Mouse (Mus musculus) forebrain, embryonic 14.5 days (tissue): ENCODE results near the gene Hc. TPM values are rescaled to one million over a fixed set of nuclear protein-coding genes. Genes with fewer than 3 reads are reported as not detected.

ENCODE experiments used
- ATAC-seq: fragments of 200-750 bp; cut with Nextera tagmentation; 2 replicates; pipeline ENCODE4 v1.8.0; 2017; ENCODE audit warnings: mild to moderate bottlenecking, moderate library complexity
- DNase-seq: peaks from one replicate; pipeline ENCODE4 v3.0.0-alpha.2; 2015; ENCODE audit warnings: low spot score
- H3K27ac ChIP-seq: fragments of 300-500 bp; sonication (generic); 2 replicates; pipeline ENCODE4 v1.5.1; 2014; ENCODE audit warnings: low read depth, mild to moderate bottlenecking, control low read depth, low read length, moderate library complexity
- H3K27me3 ChIP-seq: fragments of 300-500 bp; sonication (generic); replicated peaks from 2 replicates; pipeline ENCODE4 v1.6.1; 2014; ENCODE audit warnings: low read length, control low read depth, mixed read lengths; ENCODE audit not compliant: control insufficient read depth, insufficient read depth
- H3K36me3 ChIP-seq: fragments of 300-500 bp; sonication (generic); 2 replicates; pipeline ENCODE4 v1.6.1; 2014; ENCODE audit warnings: low read length, control low read depth; ENCODE audit not compliant: control insufficient read depth, insufficient read depth
- H3K4me1 ChIP-seq: fragments of 300-500 bp; sonication (generic); 2 replicates; pipeline ENCODE4 v1.6.1; 2014; ENCODE audit warnings: antibody characterized with exemption, low read length, control low read depth; ENCODE audit not compliant: control insufficient read depth, insufficient read depth
- H3K4me2 ChIP-seq: fragments of 300-500 bp; sonication (generic); 2 replicates; pipeline ENCODE4 v1.6.1; 2014; ENCODE audit warnings: mild to moderate bottlenecking, control low read depth, low read length
- H3K4me3 ChIP-seq: fragments of 300-500 bp; sonication (generic); 2 replicates; pipeline ENCODE4 v1.5.1; 2014; ENCODE audit warnings: low read depth, low read length, control low read depth
- H3K9ac ChIP-seq: fragments of 300-500 bp; sonication (generic); 2 replicates; pipeline ENCODE4 v1.6.1; 2014; ENCODE audit warnings: mild to moderate bottlenecking, low read length, control low read depth, moderate library complexity
- H3K9me3 ChIP-seq: fragments of 300-500 bp; sonication (generic); replicated peaks from 2 replicates; pipeline ENCODE4 v1.6.1; 2016; ENCODE audit warnings: low read length, control low read depth, mixed read lengths; ENCODE audit not compliant: control insufficient read depth
- WGBS: fragments of 180-500 bp; shearing (Covaris S2); extraction: QIAGEN DNeasy Blood & Tissue Kit; methylation state at CpG from one replicate; pipeline ENCODE4 v1.1.7; 2014; 5-methylcytosine and 5-hydroxymethylcytosine counted together
- polyA plus RNA-seq: library from polyadenylated mRNA; unstranded; fragments of >200 nt; fragmentation: Nextera tagmentation; extraction: Ambion mirVana; gene quantifications from 2 replicates; pipeline ENCODE4 v1.2.1, GENCODE M21; 2014

The Hc gene
- polyA plus RNA-seq, 1 experiment from 2014 or later: 0.69 TPM

DNA sequence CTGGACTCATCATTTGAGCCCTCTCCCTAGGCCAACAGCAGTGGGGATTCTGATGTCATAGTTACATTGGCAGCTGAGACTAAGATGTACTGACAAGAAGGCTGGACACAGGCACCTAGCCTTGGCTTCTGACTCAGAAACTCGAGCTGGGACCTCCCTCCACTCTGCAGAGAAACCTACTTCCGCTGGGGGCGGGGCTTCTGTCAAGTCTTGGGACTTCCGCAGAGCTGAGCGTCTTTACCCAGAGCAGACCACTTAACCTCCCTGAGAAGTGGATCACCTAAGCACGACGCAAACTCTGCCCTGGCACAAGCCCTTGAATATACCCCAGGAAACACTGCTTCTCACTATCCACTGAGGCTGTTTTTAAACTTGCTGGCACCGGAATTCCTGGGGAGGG lies 116.5 kb downstream of the Hc start:
- Histone ChIP-seq H3K27ac (no peak overlapping the region), H3K9ac (no peak overlapping the region), H3K4me1 (no peaks in the 10 kb centered on the region), H3K4me3 (no peak overlapping the region), H3K36me3 (no peaks in the 10 kb centered on the region), H3K27me3 (no peaks in the 10 kb centered on the region), H3K9me3 (no peaks in the 10 kb centered on the region), H3K4me2 (no peak overlapping the region)
- ATAC-seq (no peak), DNase-seq (no peak)
- WGBS: 29% methylated on average over 8 of the region's 8 CpGs

DNA sequence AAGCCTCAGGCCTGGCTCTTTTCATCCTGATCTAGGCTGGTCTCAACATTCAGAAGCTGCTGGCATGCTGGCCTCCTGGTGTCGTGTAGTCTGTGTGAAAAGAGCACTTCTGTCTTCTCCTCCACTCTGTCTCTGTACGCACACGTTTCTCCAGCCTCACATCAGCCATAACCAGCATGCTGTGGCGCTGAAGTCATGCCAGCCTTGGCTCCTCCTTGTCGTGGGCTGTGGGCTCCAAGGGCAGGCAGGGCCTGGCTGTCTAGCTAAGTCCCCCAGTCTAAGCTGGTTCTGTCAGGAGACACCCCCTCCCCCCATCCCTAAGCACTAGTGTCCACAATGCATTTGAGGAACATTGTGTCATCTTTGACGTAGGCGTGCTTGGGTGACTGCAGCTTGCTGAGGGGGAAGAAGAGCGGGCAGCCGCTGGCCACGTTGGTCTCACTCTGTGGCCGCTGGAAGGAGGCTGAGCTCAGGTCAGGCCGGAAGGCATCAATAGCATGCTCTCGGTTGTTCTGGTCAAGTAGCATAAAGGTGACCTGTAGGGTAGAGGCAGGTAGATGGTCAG lies 117.6 kb downstream of the Hc start:
- no peak for ATAC-seq
- Histone ChIP-seq H3K27me3 (no peaks in the 10 kb centered on the region), H3K27ac (no peak overlapping the region), H3K9ac (no peak overlapping the region), H3K36me3 (no peaks in the 10 kb centered on the region), H3K4me3 (no peak overlapping the region), H3K9me3 (no peaks in the 10 kb centered on the region), H3K4me2 (no peak overlapping the region), H3K4me1 (no peaks in the 10 kb centered on the region)
- WGBS: 80% methylated on average over 13 of the region's 13 CpGs
- DNase-seq: no peak

DNA sequence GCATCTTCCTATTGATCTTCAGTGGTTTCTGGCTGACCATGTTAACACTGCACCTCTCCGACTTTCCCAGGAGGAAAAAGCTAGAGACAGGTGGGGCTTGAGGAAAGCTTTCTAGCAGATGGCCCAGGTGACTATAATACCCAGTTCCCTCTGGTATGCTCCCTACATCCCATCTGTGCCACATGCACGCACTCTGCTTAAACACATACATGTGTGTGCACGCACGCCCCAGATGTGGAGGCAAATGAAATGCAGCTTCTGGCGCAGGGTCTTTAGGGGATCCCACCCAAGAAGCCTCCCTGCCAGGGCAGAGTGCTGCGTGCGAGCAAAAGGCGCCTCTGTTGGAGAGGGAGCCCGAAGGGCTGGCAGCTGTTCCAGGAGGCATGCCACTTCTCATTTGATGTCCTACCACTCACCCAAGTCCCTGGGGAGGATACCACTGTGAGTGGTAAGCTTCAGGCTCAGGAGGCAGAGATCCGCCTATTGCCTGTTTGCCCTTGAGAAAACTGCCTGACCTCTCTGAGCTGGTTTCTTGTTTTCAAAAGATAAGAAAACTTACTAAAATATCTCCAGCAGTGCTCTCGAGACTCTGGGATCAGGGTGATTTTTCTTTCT lies 120.1 kb downstream of the Hc start:
- Histone ChIP-seq H3K27ac (no peak overlapping the region), H3K4me1 (no peaks in the 10 kb centered on the region), H3K36me3 (no peaks in the 10 kb centered on the region), H3K4me3 (no peak overlapping the region), H3K4me2 (no peak overlapping the region), H3K27me3 (no peaks in the 10 kb centered on the region), H3K9me3 (no peaks in the 10 kb centered on the region), H3K9ac (no peak overlapping the region)
- WGBS: 83% methylated on average over 11 of the region's 11 CpGs
- DNase-seq: no peak
- no peak for ATAC-seq

DNA sequence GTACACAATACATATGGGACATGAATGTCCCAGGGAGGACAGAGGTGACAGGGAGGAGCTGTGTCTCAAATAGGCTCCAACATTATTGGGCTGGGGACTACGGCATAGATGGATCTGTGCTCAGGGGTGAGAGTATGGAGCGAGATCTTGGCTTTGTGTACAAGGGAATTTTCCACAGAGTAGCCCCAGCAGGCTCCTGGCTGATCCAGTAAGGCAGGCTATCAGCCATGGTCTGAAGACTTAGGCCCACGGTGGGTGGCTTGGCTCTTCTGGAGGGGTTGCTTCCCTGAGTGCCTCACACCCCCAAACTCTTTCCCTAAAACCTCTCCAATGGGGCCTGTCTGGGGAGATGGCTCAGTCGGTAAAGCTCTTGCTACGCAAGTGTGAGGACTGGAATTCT lies 121.0 kb downstream of the Hc start:
- Histone ChIP-seq H3K4me2 (no peak overlapping the region), H3K27ac (no peak overlapping the region), H3K9me3 (no peaks in the 10 kb centered on the region), H3K4me3 (no peak overlapping the region), H3K27me3 (no peaks in the 10 kb centered on the region), H3K9ac (no peak overlapping the region), H3K36me3 (no peaks in the 10 kb centered on the region), H3K4me1 (no peaks in the 10 kb centered on the region)
- ATAC-seq (no peak), DNase-seq (no peak)
- 72% methylated on average over 5 of the region's 5 CpGs for whole genome bisulfite sequencing

DNA sequence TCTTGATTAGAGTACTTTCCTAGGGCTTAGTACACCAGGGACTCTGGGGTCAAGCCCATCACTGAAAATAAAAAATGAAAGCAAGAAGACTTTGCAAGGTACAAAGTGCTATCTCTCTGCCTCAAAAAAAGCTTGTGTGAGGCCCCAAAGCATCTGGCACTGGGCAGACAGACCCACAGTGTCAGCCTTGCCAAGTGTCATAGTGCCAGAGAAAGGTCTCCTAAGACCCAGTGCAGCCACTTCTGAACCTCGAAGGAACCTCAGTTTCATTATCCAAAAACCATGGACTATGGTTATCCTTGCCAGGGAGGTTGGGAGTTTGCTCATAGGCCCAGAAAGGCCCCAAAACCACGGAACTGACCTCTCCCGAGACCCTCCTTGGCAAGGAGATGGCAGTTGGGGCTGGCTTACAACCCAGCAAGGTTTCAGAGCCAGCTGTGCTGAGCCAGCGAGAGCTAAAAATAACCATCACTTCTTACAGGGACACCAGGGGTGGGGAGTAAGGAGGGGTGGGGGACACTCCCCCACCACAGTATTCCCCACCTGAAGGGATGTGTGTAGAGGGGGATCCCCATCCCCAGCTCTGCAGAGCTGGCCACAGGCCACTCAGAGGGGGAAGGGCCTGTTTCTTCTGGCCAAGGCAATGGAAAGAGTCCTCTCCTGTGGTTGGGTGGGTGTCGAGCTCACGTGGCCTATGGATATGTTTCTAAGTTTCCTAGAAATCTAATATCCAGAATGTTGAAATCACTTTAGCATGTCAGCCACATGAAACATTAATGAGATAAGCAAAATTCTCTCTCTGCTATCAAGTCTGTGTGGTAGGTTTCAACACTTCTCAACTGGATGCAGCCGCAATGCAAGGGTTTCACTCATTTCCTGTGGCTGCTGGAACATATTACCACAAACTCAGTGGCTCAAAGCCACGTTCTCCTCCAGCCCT lies 122.7 kb downstream of the Hc start:
- Histone ChIP-seq H3K9ac (no peak overlapping the region), H3K4me2 (no peak overlapping the region), H3K4me3 (no peak overlapping the region), H3K4me1 (no peaks in the 10 kb centered on the region), H3K36me3 (no peaks in the 10 kb centered on the region), H3K27me3 (no peaks in the 10 kb centered on the region), H3K9me3 (no peaks in the 10 kb centered on the region), H3K27ac (no peak overlapping the region)
- DNase-seq (no peak), ATAC-seq (no peak)
- 81% methylated on average over 8 of the region's 8 CpGs for WGBS

DNA sequence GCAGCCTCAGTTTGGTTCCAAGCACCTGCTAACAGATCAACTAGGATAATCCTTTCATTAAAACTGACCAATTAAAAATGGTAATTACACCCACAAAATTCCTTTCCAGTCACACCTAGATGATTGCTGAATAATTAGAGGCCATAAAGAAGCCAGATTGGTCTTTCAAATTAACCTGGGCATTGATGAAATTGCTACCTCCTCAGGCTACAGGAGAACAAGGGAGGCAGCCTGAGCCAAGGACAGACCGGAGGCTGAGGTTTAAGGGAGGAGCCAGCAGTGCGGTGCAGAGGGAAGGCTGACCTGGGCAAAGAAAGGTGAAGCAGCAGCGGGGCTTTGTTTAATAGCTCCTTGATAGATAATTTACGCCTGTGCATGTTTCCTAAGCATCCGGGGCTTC lies 123.8 kb downstream of the Hc start:
- Histone ChIP-seq H3K4me1 (no peaks in the 10 kb centered on the region), H3K27me3 (no peaks in the 10 kb centered on the region), H3K4me2 (no peak overlapping the region), H3K9ac (no peak overlapping the region), H3K36me3 (no peaks in the 10 kb centered on the region), H3K9me3 (no peaks in the 10 kb centered on the region), H3K27ac (no peak overlapping the region), H3K4me3 (no peak overlapping the region)
- 31% methylated on average over 5 of the region's 5 CpGs for WGBS
- DNase-seq: no peak
- ATAC-seq: no peak

Other genes with a start within 250 kb of the Hc start
- gene Fbxw2, start 235.1 kb downstream of the Hc start, polyA plus RNA-seq: 78.6 and 78.9 TPM in 2 replicates
- not detected in 2 replicates for gene Gm34653, start 228.4 kb downstream of the Hc start, polyA plus RNA-seq
- gene Cutal, start 187.0 kb downstream of the Hc start, polyA plus RNA-seq: 0.08 and 0.16 TPM in 2 replicates
- 120 and 129 TPM in 2 replicates for gene Psmd5, start 186.5 kb downstream of the Hc start, polyA plus RNA-seq
- 4.7 and 6.2 TPM in 2 replicates for gene Phf19, start 147.4 kb downstream of the Hc start, polyA plus RNA-seq
- 0.42 and 0.76 TPM in 2 replicates for gene Traf1, start 99.7 kb downstream of the Hc start, polyA plus RNA-seq
- gene AI182371, start 40.1 kb upstream of the Hc start, polyA plus RNA-seq: 0.12 and 0.27 TPM in 2 replicates
- 14.5 and 14.9 TPM in 2 replicates for gene Cntrl, start 48.1 kb upstream of the Hc start, polyA plus RNA-seq
- 349 and 383 TPM in 2 replicates for gene Rab14, start 139.7 kb upstream of the Hc start, polyA plus RNA-seq
- 22.5 and 25.0 TPM in 2 replicates for gene Gsn, start 194.9 kb upstream of the Hc start, polyA plus RNA-seq